Mouse (Mus musculus) activated CD4-positive, CD25-positive, alpha-beta regulatory T cell, adult 9 weeks (primary cell): ENCODE results near the gene Rpia. TPM values are rescaled to one million over a fixed set of nuclear protein-coding genes. Genes with fewer than 3 reads are reported as not detected.

Experiments
- polyA plus RNA-seq: library from polyadenylated mRNA; unstranded; fragments of 100-300 nt; shearing (Covaris generic); gene quantifications from one replicate; pipeline ENCODE4 v1.2.1, GENCODE M21; 2017

Gene Rpia
- 3.4 TPM for polyA plus RNA-seq

DNA sequence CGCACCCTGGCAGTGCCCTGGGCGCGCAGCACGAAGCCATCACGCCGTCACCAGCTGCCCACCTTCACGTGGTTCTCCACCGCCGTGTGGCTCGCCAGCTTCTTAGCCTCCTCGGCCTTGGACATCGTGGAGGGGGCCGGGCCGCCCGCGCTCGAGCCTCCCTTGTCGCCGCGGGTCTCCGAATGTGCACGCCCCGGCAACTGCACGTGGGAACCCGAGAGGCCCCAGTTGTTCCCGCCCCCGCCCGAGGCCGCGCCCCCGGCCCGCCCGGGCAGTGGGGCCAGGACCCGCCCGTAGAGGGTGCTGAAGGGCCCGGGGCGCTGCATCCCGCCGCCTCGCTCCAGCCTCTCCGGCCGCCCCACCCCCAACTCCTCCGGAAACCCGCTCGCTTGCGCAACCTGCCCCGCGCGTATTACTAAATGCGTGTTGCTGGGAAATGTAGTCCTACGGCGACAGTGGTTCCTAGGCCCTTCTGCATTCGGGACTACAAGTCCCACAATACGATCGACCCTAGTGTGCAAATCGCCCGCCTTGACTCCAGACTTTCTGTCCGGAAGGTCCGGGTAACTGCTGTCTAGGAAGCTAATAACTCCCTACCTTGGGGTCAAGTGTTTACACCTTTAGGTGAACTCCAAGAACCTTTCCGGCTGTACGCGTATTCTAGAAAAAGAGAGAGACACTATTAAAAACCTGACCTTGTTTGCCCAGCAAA lies at the start of gene Rpia:
TSS of gene Rpia (minus strand) at position 409 of the 712 bp plus-strand sequence.

Other genes with a start within 250 kb of the Rpia start
- gene Eif2ak3, start 52.3 kb upstream of the Rpia start, polyA plus RNA-seq, result 2.2 TPM
- not detected for gene Tex37, start 126.7 kb upstream of the Rpia start, polyA plus RNA-seq
- not detected for gene Foxi3, start 164.3 kb upstream of the Rpia start, polyA plus RNA-seq